Mouse (Mus musculus) kidney, adult 2 months (tissue): ENCODE results near the gene Golga7b. TPM values are rescaled to one million over a fixed set of nuclear protein-coding genes. Genes with fewer than 3 reads are reported as not detected.

Source experiments
- DNase-seq: peaks from one replicate; pipeline ENCODE4 v3.0.0; 2021
- H3K27ac ChIP-seq: fragments of 200-500 bp; 2 replicates; pipeline ENCODE4 v1.5.1; 2012; ENCODE audit warnings: low read depth, low read length, control low read depth, inconsistent platforms; ENCODE audit not compliant: insufficient read depth
- H3K27me3 ChIP-seq: fragments of 200-500 bp; replicated peaks from 2 replicates; pipeline ENCODE4 v1.6.1; 2012; ENCODE audit warnings: mild to moderate bottlenecking, moderate library complexity, low read length, inconsistent platforms; ENCODE audit not compliant: control insufficient read depth, insufficient read depth
- H3K36me3 ChIP-seq: fragments of 200-500 bp; 2 replicates; pipeline ENCODE4 v1.6.1; 2012; ENCODE audit warnings: mild to moderate bottlenecking, moderate library complexity, low read length, inconsistent platforms; ENCODE audit not compliant: control insufficient read depth, insufficient read depth
- H3K4me1 ChIP-seq: fragments of 200-500 bp; 2 replicates; pipeline ENCODE4 v1.6.1; 2011; ENCODE audit warnings: low read length; ENCODE audit not compliant: control insufficient read depth, insufficient read depth
- H3K4me3 ChIP-seq: fragments of 200-500 bp; 2 replicates; pipeline ENCODE4 v1.5.1; 2011; ENCODE audit warnings: mild to moderate bottlenecking, low read depth, low read length, control low read depth; ENCODE audit not compliant: insufficient read depth
- CTCF ChIP-seq: fragments of 200-500 bp; conservative IDR thresholded peaks from 2 replicates; pipeline ENCODE4 v1.5.1; 2011; ENCODE audit warnings: low read depth, mild to moderate bottlenecking, control low read depth, low read length, moderate library complexity, mixed read lengths; ENCODE audit not compliant: insufficient read depth, insufficient read length
- POLR2A ChIP-seq: fragments of 200-500 bp; IDR thresholded peaks from one replicate; pipeline ENCODE4 v1.6.1; 2011; ENCODE audit warnings: low read depth, low read length, control low read depth
- WGBS: fragments of 180-500 bp; shearing (Covaris S2); methylation state at CpG from one replicate; pipeline ENCODE4 v1.1.7; 2018; 5-methylcytosine and 5-hydroxymethylcytosine counted together
- polyA plus RNA-seq: library from polyadenylated mRNA; depleted of rRNA; stranded (reverse); fragments of >200 nt; gene quantifications from 2 replicates; pipeline ENCODE4 v1.2.3, GENCODE M21; 2012

Gene Golga7b
- polyA plus RNA-seq, 1 experiment: 0.20 TPM

DNA sequence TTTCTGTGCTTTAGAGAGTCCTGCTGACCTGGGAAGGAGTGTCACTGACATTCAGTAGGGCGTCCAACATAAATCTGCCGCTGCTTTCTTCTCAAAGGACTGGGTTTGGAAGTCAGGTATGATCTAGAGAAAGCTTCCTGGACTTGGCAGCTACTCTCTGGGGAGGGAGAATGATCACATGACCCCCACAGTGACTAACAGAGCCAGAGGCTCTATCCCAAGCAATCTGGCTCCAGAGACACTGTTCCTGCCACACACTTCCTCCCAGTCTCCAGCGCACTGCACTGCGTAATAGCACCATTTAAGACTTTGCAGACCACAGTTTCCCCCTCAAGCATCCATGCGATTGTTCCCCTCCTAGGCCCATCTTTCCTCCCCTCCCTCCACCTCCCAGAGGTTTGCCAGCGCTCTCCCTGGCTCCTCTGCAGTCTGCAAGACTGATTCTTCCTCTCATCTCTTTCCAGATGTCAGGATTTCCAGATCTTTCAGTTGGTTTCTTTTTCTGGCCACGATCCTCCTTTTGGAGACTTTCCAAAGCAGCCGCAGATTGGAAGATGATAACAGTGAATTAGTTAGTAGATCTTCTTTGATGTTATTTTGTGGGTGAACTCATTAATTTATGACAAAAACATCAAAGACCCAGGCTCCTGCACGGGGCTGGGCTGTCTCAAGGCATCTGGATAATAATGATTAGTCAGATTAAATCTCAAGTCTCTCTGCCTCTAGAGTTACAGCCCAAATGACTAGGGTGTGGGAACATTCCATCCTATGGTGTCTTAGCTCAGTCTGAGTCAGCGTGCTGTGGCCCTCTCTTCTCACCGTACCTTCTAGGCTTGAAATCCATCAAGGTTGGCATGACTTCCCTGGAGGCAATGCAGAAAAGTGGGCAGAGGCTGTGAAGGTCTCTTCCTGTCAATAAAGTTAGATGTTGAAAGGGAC, 2.9 kb downstream of the Golga7b start:
- Histone ChIP-seq H3K36me3 (no peaks in the 10 kb centered on the region), H3K27ac (no peak overlapping the region), H3K4me3 (no peak overlapping the region), H3K27me3 (no peaks in the 10 kb centered on the region), H3K4me1 (no peaks in the 10 kb centered on the region)
- no peak for TF ChIP-seq CTCF
- TF ChIP-seq POLR2A: no peak
- 56% methylated on average over 11 of the region's 11 CpGs for WGBS
- DNase-seq: no peak

GRCm38 (mm10) chr19:42255438-42255783, 8.0 kb downstream of the Golga7b start:
- Histone ChIP-seq H3K27ac (no peak overlapping the region), H3K4me1 (no peaks in the 10 kb centered on the region), H3K36me3 (no peaks in the 10 kb centered on the region), H3K27me3 (no peaks in the 10 kb centered on the region; the same call in 1 of the 2 replicates), H3K4me3 (no peak overlapping the region)
- WGBS: 1% methylated on average over 19 of the region's 23 CpGs
- no peak for DNase-seq
- TF ChIP-seq POLR2A: no peak
- no peak for TF ChIP-seq CTCF

- H3K36me3 ChIP-seq: no peaks in the 10 kb centered on the region
- DNase-seq: peak; percentile 7
- H3K4me1 ChIP-seq: no peaks in the 10 kb centered on the region
- TF ChIP-seq POLR2A: no peak
- no peak for TF ChIP-seq CTCF
- no peak overlapping the region for H3K27ac ChIP-seq
- no peak overlapping the region for H3K4me3 ChIP-seq
- 4% methylated on average over 37 of the region's 42 CpGs for WGBS
- H3K27me3 ChIP-seq: no peaks in the 10 kb centered on the region; the same call in 1 of the 2 replicates
Observed at GRCm38 (mm10) chr19:42255784-42256610, 8.6 kb downstream of the Golga7b start.

GRCm38 (mm10) chr19:42256611-42257240, 9.4 kb downstream of the Golga7b start:
- no peaks in the 10 kb centered on the region for H3K4me1 ChIP-seq
- H3K4me3 ChIP-seq: no peak overlapping the region
- H3K27ac ChIP-seq: no peak overlapping the region
- no peaks in the 10 kb centered on the region for H3K36me3 ChIP-seq
- WGBS: 82% methylated on average over 12 of the region's 12 CpGs
- H3K27me3 ChIP-seq: no peaks in the 10 kb centered on the region; the same call in 1 of the 2 replicates
- TF ChIP-seq POLR2A (no peak), CTCF (no peak)
- DNase-seq: no peak

- no peaks in the 10 kb centered on the region; the same call in 1 of the 2 replicates for H3K27me3 ChIP-seq
- H3K4me1 ChIP-seq: no peaks in the 10 kb centered on the region
- DNase-seq: no peak
- no peak overlapping the region for H3K4me3 ChIP-seq
- 90% methylated on average over 12 of the region's 12 CpGs for WGBS
- no peak for TF ChIP-seq CTCF
- no peak for TF ChIP-seq POLR2A
- no peaks in the 10 kb centered on the region for H3K36me3 ChIP-seq
- no peak overlapping the region for H3K27ac ChIP-seq
Observed at GRCm38 (mm10) chr19:42257241-42257635, 9.9 kb downstream of the Golga7b start.

- H3K27me3 ChIP-seq: no peaks in the 10 kb centered on the region; the same call in 1 of the 2 replicates
- no peaks in the 10 kb centered on the region for H3K36me3 ChIP-seq
- H3K4me3 ChIP-seq: no peak overlapping the region
- no peak for TF ChIP-seq CTCF
- TF ChIP-seq POLR2A: no peak
- H3K27ac ChIP-seq: no peak overlapping the region
- no peaks in the 10 kb centered on the region for H3K4me1 ChIP-seq
- WGBS: 72% methylated on average over 3 of the region's 3 CpGs
- no peak for DNase-seq
Observed at GRCm38 (mm10) chr19:42258031-42258430, 10.7 kb downstream of the Golga7b start.

- Histone ChIP-seq H3K36me3 (no peaks in the 10 kb centered on the region), H3K27ac (no peak overlapping the region), H3K4me3 (no peak overlapping the region), H3K4me1 (no peaks in the 10 kb centered on the region), H3K27me3 (no peaks in the 10 kb centered on the region; the same call in 1 of the 2 replicates)
- no peak for DNase-seq
- 66% methylated on average over 5 of the region's 5 CpGs for WGBS
- TF ChIP-seq CTCF (no peak), POLR2A (no peak)
Observed at GRCm38 (mm10) chr19:42258596-42258995, 11.2 kb downstream of the Golga7b start.
